Mouse (Mus musculus) cerebellum, adult 2 months (tissue): ENCODE data around the gene Myo3b.

Source experiments
- CTCF ChIP-seq: fragments of 200-500 bp; IDR thresholded peaks from 2 replicates; pipeline ENCODE4 v1.5.1; 2011; ENCODE audit warnings: low read depth, mild to moderate bottlenecking, control low read depth, low read length, moderate library complexity, borderline replicate concordance; ENCODE audit not compliant: insufficient read depth
- POLR2A ChIP-seq: fragments of 200-500 bp; IDR thresholded peaks from 2 replicates; pipeline ENCODE4 v1.6.1; 2011; ENCODE audit warnings: low read length, control low read depth, borderline replicate concordance; ENCODE audit not compliant: insufficient read depth

- no peak for TF ChIP-seq CTCF
- no peak for TF ChIP-seq POLR2A
Observed at GRCm38 (mm10) chr2:70129566-70129965, 90.6 kb downstream of the Myo3b start.
